Comparison of ENCODE assay signal across 10 mouse cellular contexts in genomic region chr7:44311713-44312304, GRCm38 (mm10). TPM values are rescaled to one million over a fixed set of nuclear protein-coding genes. Genes with fewer than 3 reads are reported as not detected.
A peak's percentile ranks its signal among the peaks of the same experiment; 100 is the strongest.
DNase-seq lines count a peak whose midpoint lies in the region; ATAC-seq lines count a peak whose summit lies in the region.
"Had no signal": no experiment of that assay in that cellular context is flagged by ENCODE, and none has a peak within 500 bp of the region (broad histone marks: within the 10 kb centered on the region; RNA-seq: fewer than 3 reads in every experiment).

No protein-coding gene starts in this region.

- peak overlapping the region; percentile 54 for H3K4me3 ChIP-seq in embryonic facial prominence, embryonic 13.5 days
- peak overlapping the region; percentile 49 for H3K4me3 ChIP-seq in kidney, embryonic 15.5 days (replicated peaks)
- peak overlapping the region; percentile 57; the same call in 1 of the 2 replicates for H3K4me3 ChIP-seq in neural tube, embryonic 12.5 days
- H3K4me3 ChIP-seq: myocyte had no signal

- H3K36me3 ChIP-seq in embryonic facial prominence, embryonic 13.5 days = peaks cover 22% of the 10 kb centered on the region
- no peaks in the 10 kb centered on the region for H3K36me3 ChIP-seq in kidney, embryonic 15.5 days
- H3K36me3 ChIP-seq in neural tube, embryonic 12.5 days = peaks cover 15% of the 10 kb centered on the region; the same call in 1 of the 2 replicates

- no peak overlapping the region for H3K27ac ChIP-seq in embryonic facial prominence, embryonic 13.5 days
- no peak overlapping the region for H3K27ac ChIP-seq in kidney, embryonic 15.5 days
- no peak overlapping the region for H3K27ac ChIP-seq in neural tube, embryonic 12.5 days

- peak overlapping the region; percentile 96 for H3K4me2 ChIP-seq in embryonic facial prominence, embryonic 13.5 days
- H3K4me2 ChIP-seq in kidney, embryonic 15.5 days = peak overlapping the region; percentile 95
- peak overlapping the region; percentile 95 for H3K4me2 ChIP-seq in neural tube, embryonic 12.5 days (replicated peaks)

- H3K9me3 ChIP-seq in embryonic facial prominence, embryonic 13.5 days = no peaks in the 10 kb centered on the region
- no peaks in the 10 kb centered on the region for H3K9me3 ChIP-seq in kidney, embryonic 15.5 days (replicated peaks)
- H3K9me3 ChIP-seq in neural tube, embryonic 12.5 days = no peaks in the 10 kb centered on the region

- peak; percentile 24 for DNase-seq in layer of hippocampus, adult 11-12 months (ENCODE audit: low spot score)
- no peak for DNase-seq in layer of hippocampus, adult 9-10 months (ENCODE audit: low spot score)
- no peak for DNase-seq in gastrocnemius, postnatal 4 days (ENCODE audit: low spot score in 2 of 2)
- no peak for DNase-seq in embryo, embryonic 10.5 days (ENCODE audit: low spot score)
- DNase-seq in adrenal gland, adult 8-10 months = no peak

- no peak for ATAC-seq in embryonic facial prominence, embryonic 13.5 days (ENCODE audit: insufficient number of reproducible peaks, insufficient read depth, low FRiP score, low TSS enrichment, low read depth)
- 0 out of 2 replicates have a peak, but pooled peaks have one; percentile 5 for ATAC-seq in kidney, embryonic 15.5 days (replicated peaks; ENCODE audit: low FRiP score)
- peak; percentile 3 for ATAC-seq in neural tube, embryonic 12.5 days (ENCODE audit: low FRiP score, low read depth)

- peaks cover 44% of the 10 kb centered on the region for H3K27me3 ChIP-seq in embryonic facial prominence, embryonic 13.5 days
- H3K27me3 ChIP-seq in kidney, embryonic 15.5 days = peaks cover 44% of the 10 kb centered on the region
- peaks cover 12% of the 10 kb centered on the region for H3K27me3 ChIP-seq in neural tube, embryonic 12.5 days (replicated peaks)

- H3K4me1 ChIP-seq in embryonic facial prominence, embryonic 13.5 days = peaks cover 32% of the 10 kb centered on the region
- H3K4me1 ChIP-seq in kidney, embryonic 15.5 days = peaks cover 40% of the 10 kb centered on the region
- H3K4me1 ChIP-seq in neural tube, embryonic 12.5 days = peaks cover 30% of the 10 kb centered on the region

- no peak overlapping the region for H3K9ac ChIP-seq in embryonic facial prominence, embryonic 13.5 days
- no peak overlapping the region for H3K9ac ChIP-seq in kidney, embryonic 15.5 days
- H3K9ac ChIP-seq in neural tube, embryonic 12.5 days = peak overlapping the region; percentile 73; the same call in 1 of the 2 replicates

- WGBS in embryonic facial prominence, embryonic 13.5 days = 18% methylated on average over 6 of the region's 6 CpGs
- WGBS in kidney, embryonic 15.5 days = 16% methylated on average over 6 of the region's 6 CpGs
- 13% methylated on average over 6 of the region's 6 CpGs for WGBS in neural tube, embryonic 12.5 days

RNA-seq across cellular contexts. Expression of gene Shank1, which starts 1.8 kb away (rescaled TPM):
- polyA plus RNA-seq in embryonic facial prominence, embryonic 13.5 days (2015; fragmentation: Nextera tagmentation; extraction: Ambion mirVana) = 5.5 and 6.8 TPM in 2 replicates
- 1.6 and 2.5 TPM in 2 replicates for polyA plus RNA-seq in kidney, embryonic 15.5 days (2015; fragmentation: Nextera tagmentation; extraction: Ambion mirVana)
- polyA plus RNA-seq in neural tube, embryonic 12.5 days (2016; fragmentation: Nextera tagmentation; extraction: Ambion mirVana) = 12.6 and 14.4 TPM in 2 replicates
- total RNA-seq in gastrocnemius, postnatal 4 days (2021) = 1 to 10 TPM; 3.0 to 3.5 TPM
- total RNA-seq in adrenal gland, adult 8-10 months (2022) = 10 to 100 TPM in 3 of 4 experiments, 1 to 10 TPM in 1; 9.3 to 17.6 (median 14.3) TPM

RNA-seq across cellular contexts. Expression of gene Clec11a, which starts 5.1 kb away (rescaled TPM):
- 9.1 and 11.9 TPM in 2 replicates for polyA plus RNA-seq in embryonic facial prominence, embryonic 13.5 days (2015; fragmentation: Nextera tagmentation; extraction: Ambion mirVana)
- 6.0 and 7.0 TPM in 2 replicates for polyA plus RNA-seq in kidney, embryonic 15.5 days (2015; fragmentation: Nextera tagmentation; extraction: Ambion mirVana)
- polyA plus RNA-seq in neural tube, embryonic 12.5 days (2016; fragmentation: Nextera tagmentation; extraction: Ambion mirVana) = 2.1 and 2.2 TPM in 2 replicates
- total RNA-seq in gastrocnemius, postnatal 4 days (2021) = 1 to 10 TPM; 3.9 to 4.7 TPM
- 1 to 10 TPM; 4.1 to 6.0 (median 5.1) TPM for total RNA-seq in adrenal gland, adult 8-10 months (2022)

RNA-seq across cellular contexts. Expression of gene Gm15517, which starts 50.6 kb away (rescaled TPM):
- polyA plus RNA-seq in embryonic facial prominence, embryonic 13.5 days (2015; fragmentation: Nextera tagmentation; extraction: Ambion mirVana) = not detected in 2 replicates
- not detected in 2 replicates for polyA plus RNA-seq in kidney, embryonic 15.5 days (2015; fragmentation: Nextera tagmentation; extraction: Ambion mirVana)
- not detected in 2 replicates for polyA plus RNA-seq in neural tube, embryonic 12.5 days (2016; fragmentation: Nextera tagmentation; extraction: Ambion mirVana)
- total RNA-seq in gastrocnemius, postnatal 4 days (2021) = not detected
- total RNA-seq in adrenal gland, adult 8-10 months (2022) = not detected
- polyA plus RNA-seq: heart, embryonic 14.5 days; myocyte had no signal

RNA-seq across cellular contexts. Expression of gene Acp4, which starts 54.6 kb away (rescaled TPM):
- 0.13 TPM in 1 of 2 replicates, not detected in the other for polyA plus RNA-seq in embryonic facial prominence, embryonic 13.5 days (2015; fragmentation: Nextera tagmentation; extraction: Ambion mirVana)
- polyA plus RNA-seq in kidney, embryonic 15.5 days (2015; fragmentation: Nextera tagmentation; extraction: Ambion mirVana) = 0.13 and 0.21 TPM in 2 replicates
- not detected in 2 replicates for polyA plus RNA-seq in neural tube, embryonic 12.5 days (2016; fragmentation: Nextera tagmentation; extraction: Ambion mirVana)
- total RNA-seq in gastrocnemius, postnatal 4 days (2021) = not detected
- total RNA-seq in adrenal gland, adult 8-10 months (2022) = not detected
- polyA plus RNA-seq: heart, embryonic 14.5 days had no signal
